In genomic region chr4:142061485-142062240, GRCm38 (mm10) we compare ENCODE assay signal across 18 mouse cellular contexts. TPM values are rescaled to one million over a fixed set of nuclear protein-coding genes. Genes with fewer than 3 reads are reported as not detected.
DNase-seq lines count a peak whose midpoint lies in the region; ATAC-seq and TF ChIP-seq lines count a peak whose summit lies in the region.
"Had no signal": no experiment of that assay in that cellular context is flagged by ENCODE, and none has a peak within 500 bp of the region (broad histone marks: within the 10 kb centered on the region; RNA-seq: fewer than 3 reads in every experiment).

No protein-coding gene starts in this region.

- H3K27ac ChIP-seq in heart, embryonic 16.5 days (ENCODE audit: low read length): peak overlapping the region; percentile 62
- H3K27ac ChIP-seq in liver, postnatal 0 days (ENCODE audit: low read depth): peak overlapping the region; percentile 55
- H3K27ac ChIP-seq in stomach, postnatal 0 days (replicated peaks): peak overlapping the region; percentile 86
- H3K27ac ChIP-seq: left cerebral cortex, adult 2 months had no signal

- H3K9ac ChIP-seq in heart, embryonic 16.5 days (ENCODE audit: low read length): no peak overlapping the region
- no peak overlapping the region for H3K9ac ChIP-seq in liver, postnatal 0 days (replicated peaks)
- no peak overlapping the region for H3K9ac ChIP-seq in stomach, postnatal 0 days (ENCODE audit: low read length)
- H3K9ac ChIP-seq: liver, embryonic 13.5 days had no signal

- ATAC-seq in heart, embryonic 16.5 days (replicated peaks; ENCODE audit: extremely low read depth, insufficient read depth, low FRiP score): no peak
- no peak for ATAC-seq in liver, postnatal 0 days
- no peak for ATAC-seq in stomach, postnatal 0 days (ENCODE audit: low FRiP score, low TSS enrichment)
- ATAC-seq: forebrain, embryonic 16.5 days had no signal

- TF ChIP-seq EP300 in liver, postnatal 0 days (IDR thresholded peaks at IDR 0.05; ENCODE audit: low read depth): no peak
- no peak for TF ChIP-seq EP300 in stomach, postnatal 0 days (optimal IDR thresholded peaks at IDR 0.05)

- H3K9me3 ChIP-seq in heart, embryonic 16.5 days (replicated peaks; ENCODE audit: control insufficient read depth, low read length): no peaks in the 10 kb centered on the region
- no peaks in the 10 kb centered on the region for H3K9me3 ChIP-seq in liver, postnatal 0 days (ENCODE audit: low read length)
- H3K9me3 ChIP-seq in stomach, postnatal 0 days (ENCODE audit: control insufficient read depth, low read length): no peaks in the 10 kb centered on the region
- H3K9me3 ChIP-seq: hindbrain, embryonic 13.5 days; liver, embryonic 13.5 days had no signal

- 71% methylated on average over 23 of the region's 23 CpGs for WGBS in heart, embryonic 16.5 days
- 73% methylated on average over 23 of the region's 23 CpGs for WGBS in liver, postnatal 0 days (ENCODE audit: insufficient replicate concordance)
- WGBS in stomach, postnatal 0 days: 68% methylated on average over 23 of the region's 23 CpGs

- H3K4me3 ChIP-seq in heart, embryonic 16.5 days (ENCODE audit: low read length): no peak overlapping the region
- H3K4me3 ChIP-seq in liver, postnatal 0 days (ENCODE audit: low read depth, low read length): no peak overlapping the region
- H3K4me3 ChIP-seq in stomach, postnatal 0 days (ENCODE audit: low read depth, low read length): no peak overlapping the region
- H3K4me3 ChIP-seq: hindbrain, embryonic 13.5 days; layer of hippocampus, adult 2 months; left cerebral cortex, adult 2 months; liver, embryonic 13.5 days had no signal

- H3K27me3 ChIP-seq in heart, embryonic 16.5 days (ENCODE audit: control insufficient read depth, insufficient read depth, low read length): no peaks in the 10 kb centered on the region
- H3K27me3 ChIP-seq in liver, postnatal 0 days (ENCODE audit: insufficient read depth, low read length): no peaks in the 10 kb centered on the region
- H3K27me3 ChIP-seq in stomach, postnatal 0 days (ENCODE audit: control insufficient read depth, insufficient read depth, low read length): no peaks in the 10 kb centered on the region
- H3K27me3 ChIP-seq: hindbrain, embryonic 13.5 days had no signal

- H3K4me2 ChIP-seq in heart, embryonic 16.5 days (ENCODE audit: low read depth, low read length): no peak overlapping the region
- no peak overlapping the region for H3K4me2 ChIP-seq in liver, postnatal 0 days (ENCODE audit: low read depth, low read length)
- no peak overlapping the region for H3K4me2 ChIP-seq in stomach, postnatal 0 days (replicated peaks; ENCODE audit: low read depth)
- H3K4me2 ChIP-seq: hindbrain, embryonic 13.5 days; liver, embryonic 13.5 days had no signal

- peaks cover 50% of the 10 kb centered on the region for H3K4me1 ChIP-seq in heart, embryonic 16.5 days (ENCODE audit: control insufficient read depth, insufficient read depth, low read length)
- peaks cover 40% of the 10 kb centered on the region for H3K4me1 ChIP-seq in liver, postnatal 0 days (ENCODE audit: insufficient read depth)
- peaks cover 14% of the 10 kb centered on the region for H3K4me1 ChIP-seq in stomach, postnatal 0 days (replicated peaks; ENCODE audit: control insufficient read depth, insufficient read depth)

- H3K36me3 ChIP-seq in heart, embryonic 16.5 days (ENCODE audit: control insufficient read depth, insufficient read depth): no peaks in the 10 kb centered on the region
- H3K36me3 ChIP-seq in liver, postnatal 0 days (replicated peaks; ENCODE audit: insufficient read depth, low read length): no peaks in the 10 kb centered on the region
- no peaks in the 10 kb centered on the region; the same call in 1 of the 2 replicates for H3K36me3 ChIP-seq in stomach, postnatal 0 days (ENCODE audit: control insufficient read depth, insufficient read depth, low read length)
- H3K36me3 ChIP-seq: hindbrain, embryonic 13.5 days; liver, embryonic 13.5 days had no signal

- DNase-seq in cerebellum, adult 9-10 months: peak; percentile 58
- no peak for DNase-seq in cerebellum, adult 8-10 months
- no peak for DNase-seq in heart, postnatal 4 days
- DNase-seq in liver, postnatal 0 days: no peak
- DNase-seq in liver: no peak
- no peak for DNase-seq in stomach, postnatal 0 days (ENCODE audit: low spot score)
- no peak for DNase-seq in gastrocnemius, adult 8-10 months (ENCODE audit: low spot score in 2 of 2)
- DNase-seq: adrenal gland, adult 2 months; cerebellum, adult 11 months; liver, embryonic 13.5 days; lung, postnatal 14 days had no signal

- no peak for TF ChIP-seq CTCF in liver, postnatal 0 days (IDR thresholded peaks at IDR 0.05; ENCODE audit: low read depth)
- no peak for TF ChIP-seq CTCF in stomach, postnatal 0 days (IDR thresholded peaks at IDR 0.05; ENCODE audit: low read depth)

RNA-seq across cellular contexts. Expression of gene Tmem51, which starts 22.4 kb away (rescaled TPM):
- 48.5 and 49.2 TPM in 2 replicates for polyA plus RNA-seq in heart, embryonic 16.5 days (2015; fragmentation: Nextera tagmentation; extraction: Ambion mirVana)
- total RNA-seq in heart, postnatal 4 days (2021): 10 to 100 TPM; 34.2 to 40.5 TPM
- 13.7 and 15.7 TPM in 2 replicates for polyA plus RNA-seq in liver, postnatal 0 days (2015; fragmentation: Nextera tagmentation; extraction: Ambion mirVana)
- polyA plus RNA-seq in stomach, postnatal 0 days (2015; fragmentation: Nextera tagmentation; extraction: Ambion mirVana): 79.0 and 90.0 TPM in 2 replicates
- under 1 TPM; 0.22 to 0.86 (median 0.72) TPM for total RNA-seq in gastrocnemius, adult 8-10 months (2022)

RNA-seq across cellular contexts. Expression of gene Fhad1, which starts 46.8 kb away (rescaled TPM):
- polyA plus RNA-seq in heart, embryonic 16.5 days (2015; fragmentation: Nextera tagmentation; extraction: Ambion mirVana): 3.0 and 4.0 TPM in 2 replicates
- total RNA-seq in heart, postnatal 4 days (2021): 1 to 10 TPM; 1.2 to 1.4 TPM
- polyA plus RNA-seq in liver, postnatal 0 days (2015; fragmentation: Nextera tagmentation; extraction: Ambion mirVana): 0.71 and 1.0 TPM in 2 replicates
- 4.9 and 6.0 TPM in 2 replicates for polyA plus RNA-seq in stomach, postnatal 0 days (2015; fragmentation: Nextera tagmentation; extraction: Ambion mirVana)
- total RNA-seq in gastrocnemius, adult 8-10 months (2022): not detected
- total RNA-seq: gastrocnemius, adult 18-20 months; megakaryocyte-erythroid progenitor cell, adult 5-6 weeks had no signal
